Mouse (Mus musculus): ENCODE data around the gene Slc24a4. TPM values are rescaled to one million over a fixed set of nuclear protein-coding genes. Genes with fewer than 3 reads are reported as not detected.
"Not testable (repeated sequence)": the region's sequence is repeated elsewhere in the genome, so short reads cannot be mapped to it uniquely, and the experiment has no call there.

Gene Slc24a4
- polyA plus RNA-seq, 1 experiment from 2014 or later: 0.88 TPM

- Histone ChIP-seq H3K27ac (replicated peaks) (no peak overlapping the region), H3K36me3 (no peaks in the 10 kb centered on the region), H3K4me1 (no peaks in the 10 kb centered on the region), H3K4me3 (no peak overlapping the region), H3K9ac (replicated peaks) (no peak overlapping the region), H3K4me2 (replicated peaks) (no peak overlapping the region), H3K27me3 (no peaks in the 10 kb centered on the region), H3K9me3 (no peaks in the 10 kb centered on the region)
- ATAC-seq (ENCODE audit: low FRiP score, low read depth): no peak
These were observed 126.5 kb downstream of the Slc24a4 start for GRCm38 (mm10) chr12:102255012-102255411.

- no peaks in the 10 kb centered on the region for H3K9me3 ChIP-seq
- H3K27ac ChIP-seq (replicated peaks): no peak overlapping the region
- no peak overlapping the region for H3K9ac ChIP-seq (replicated peaks)
- no peak overlapping the region for H3K4me3 ChIP-seq
- no peaks in the 10 kb centered on the region for H3K36me3 ChIP-seq
- no peaks in the 10 kb centered on the region for H3K4me1 ChIP-seq
- 84% methylated on average over 3 of the region's 3 CpGs for WGBS
- no peaks in the 10 kb centered on the region for H3K27me3 ChIP-seq
- no peak for ATAC-seq (ENCODE audit: low FRiP score, low read depth)
- H3K4me2 ChIP-seq (replicated peaks): no peak overlapping the region
These were observed 130.1 kb downstream of the Slc24a4 start for GRCm38 (mm10) chr12:102258522-102259112.

GRCm38 (mm10) chr12:102261933-102262396 is 133.4 kb downstream of the Slc24a4 start:
- Histone ChIP-seq H3K9ac (replicated peaks) (no peak overlapping the region), H3K4me3 (no peak overlapping the region), H3K4me2 (replicated peaks) (no peak overlapping the region), H3K27me3 (no peaks in the 10 kb centered on the region), H3K36me3 (no peaks in the 10 kb centered on the region), H3K9me3 (no peaks in the 10 kb centered on the region), H3K4me1 (no peaks in the 10 kb centered on the region), H3K27ac (replicated peaks) (no peak overlapping the region)
- ATAC-seq (ENCODE audit: low FRiP score, low read depth): no peak
- 55% methylated on average over 8 of the region's 8 CpGs for WGBS

- Histone ChIP-seq H3K4me3 (no peak overlapping the region), H3K9ac (replicated peaks) (no peak overlapping the region), H3K9me3 (no peaks in the 10 kb centered on the region), H3K36me3 (no peaks in the 10 kb centered on the region), H3K4me2 (replicated peaks) (no peak overlapping the region), H3K27me3 (no peaks in the 10 kb centered on the region), H3K27ac (replicated peaks) (no peak overlapping the region), H3K4me1 (no peaks in the 10 kb centered on the region)
- no peak for ATAC-seq (ENCODE audit: low FRiP score, low read depth)
- WGBS: 83% methylated on average over 2 of the region's 2 CpGs
These were observed 134.3 kb downstream of the Slc24a4 start for GRCm38 (mm10) chr12:102262809-102263208.

- no peaks in the 10 kb centered on the region for H3K9me3 ChIP-seq
- no peak for ATAC-seq (ENCODE audit: low FRiP score, low read depth)
- H3K36me3 ChIP-seq: no peaks in the 10 kb centered on the region
- H3K27ac ChIP-seq (replicated peaks): no peak overlapping the region
- H3K4me2 ChIP-seq (replicated peaks): no peak overlapping the region
- no peaks in the 10 kb centered on the region for H3K27me3 ChIP-seq
- H3K9ac ChIP-seq (replicated peaks): no peak overlapping the region
- no peaks in the 10 kb centered on the region for H3K4me1 ChIP-seq
- no peak overlapping the region for H3K4me3 ChIP-seq
These were observed 134.7 kb downstream of the Slc24a4 start for GRCm38 (mm10) chr12:102263249-102263648.

- no peak for ATAC-seq (ENCODE audit: low FRiP score, low read depth)
These were observed 137.9 kb downstream of the Slc24a4 start for GRCm38 (mm10) chr12:102266433-102266832.

GRCm38 (mm10) chr12:102269144-102269543 is 140.6 kb downstream of the Slc24a4 start:
- H3K4me2 ChIP-seq (replicated peaks): no peak overlapping the region
- no peak for ATAC-seq (ENCODE audit: low FRiP score, low read depth)
- no peaks in the 10 kb centered on the region for H3K9me3 ChIP-seq
- H3K9ac ChIP-seq (replicated peaks): no peak overlapping the region
- H3K4me1 ChIP-seq: no peaks in the 10 kb centered on the region
- no peak overlapping the region for H3K27ac ChIP-seq (replicated peaks)
- H3K36me3 ChIP-seq: no peaks in the 10 kb centered on the region
- no peaks in the 10 kb centered on the region for H3K27me3 ChIP-seq
- WGBS: 61% methylated on average over 2 of the region's 2 CpGs
- H3K4me3 ChIP-seq: no peak overlapping the region

More at GRCm38 (mm10) chr12:102266433-102266832, 137.9 kb downstream of the Slc24a4 start:
- Histone ChIP-seq H3K27me3 (no peaks in the 10 kb centered on the region), H3K4me2 (replicated peaks) (no peak overlapping the region), H3K9ac (replicated peaks) (no peak overlapping the region), H3K27ac (replicated peaks) (no peak overlapping the region), H3K9me3 (no peaks in the 10 kb centered on the region), H3K4me3 (no peak overlapping the region), H3K36me3 (no peaks in the 10 kb centered on the region), H3K4me1 (no peaks in the 10 kb centered on the region)
- WGBS: 89% methylated on average over 8 of the region's 8 CpGs

GRCm38 (mm10) chr12:102270776-102271405 is 142.4 kb downstream of the Slc24a4 start:
- 88% methylated on average over 6 of the region's 6 CpGs for WGBS

GRCm38 (mm10) chr12:102271447-102271846 is 142.9 kb downstream of the Slc24a4 start:
- Histone ChIP-seq H3K36me3 (no peaks in the 10 kb centered on the region), H3K27ac (replicated peaks) (no peak overlapping the region), H3K9ac (replicated peaks) (no peak overlapping the region), H3K9me3 (no peaks in the 10 kb centered on the region), H3K27me3 (no peaks in the 10 kb centered on the region), H3K4me2 (replicated peaks) (no peak overlapping the region), H3K4me1 (no peaks in the 10 kb centered on the region), H3K4me3 (no peak overlapping the region)
- WGBS: 79% methylated on average over 4 of the region's 4 CpGs
- no peak for ATAC-seq (ENCODE audit: low FRiP score, low read depth)

More at GRCm38 (mm10) chr12:102270776-102271405, 142.4 kb downstream of the Slc24a4 start:
- no peaks in the 10 kb centered on the region for H3K4me1 ChIP-seq
- H3K9me3 ChIP-seq: no peaks in the 10 kb centered on the region
- H3K36me3 ChIP-seq: no peaks in the 10 kb centered on the region
- no peak overlapping the region for H3K4me3 ChIP-seq
- no peak for ATAC-seq (ENCODE audit: low FRiP score, low read depth)
- no peak overlapping the region for H3K9ac ChIP-seq (replicated peaks)
- H3K27me3 ChIP-seq: no peaks in the 10 kb centered on the region
- no peak overlapping the region for H3K27ac ChIP-seq (replicated peaks)
- no peak overlapping the region for H3K4me2 ChIP-seq (replicated peaks)

- Histone ChIP-seq H3K4me1 (no peaks in the 10 kb centered on the region), H3K27me3 (peaks cover 4% of the 10 kb centered on the region; the same call in 1 of the 2 replicates), H3K27ac (replicated peaks) (no peak overlapping the region), H3K9me3 (no peaks in the 10 kb centered on the region), H3K36me3 (no peaks in the 10 kb centered on the region), H3K4me3 (no peak overlapping the region), H3K9ac (replicated peaks) (no peak overlapping the region), H3K4me2 (replicated peaks) (no peak overlapping the region)
- WGBS: 69% methylated on average over 7 of the region's 7 CpGs
- no peak for ATAC-seq (ENCODE audit: low FRiP score, low read depth)
These were observed 147.4 kb downstream of the Slc24a4 start for GRCm38 (mm10) chr12:102275833-102276443.

GRCm38 (mm10) chr12:102280290-102280689 is 151.8 kb downstream of the Slc24a4 start:
- H3K27me3 ChIP-seq: peaks cover 40% of the 10 kb centered on the region
- H3K27ac ChIP-seq (replicated peaks); H3K9ac ChIP-seq (replicated peaks); ATAC-seq (ENCODE audit: low FRiP score, low read depth); H3K4me2 ChIP-seq (replicated peaks); H3K9me3 ChIP-seq; H3K4me3 ChIP-seq; H3K36me3 ChIP-seq: not testable (repeated sequence)
- WGBS: 71% methylated on average over 4 of the region's 4 CpGs
- peaks cover 17% of the 10 kb centered on the region for H3K4me1 ChIP-seq

GRCm38 (mm10) chr12:102280867-102281503 is 152.5 kb downstream of the Slc24a4 start:
- Histone ChIP-seq H3K9me3 (no peaks in the 10 kb centered on the region), H3K4me1 (peaks cover 17% of the 10 kb centered on the region), H3K36me3 (no peaks in the 10 kb centered on the region), H3K4me3 (no peak overlapping the region), H3K9ac (replicated peaks) (no peak overlapping the region), H3K27me3 (peaks cover 44% of the 10 kb centered on the region), H3K27ac (replicated peaks) (no peak overlapping the region), H3K4me2 (replicated peaks) (no peak overlapping the region)
- no peak for ATAC-seq (ENCODE audit: low FRiP score, low read depth)
- WGBS: 74% methylated on average over 7 of the region's 7 CpGs

Measured in midbrain, embryonic 12.5 days (tissue).